Mouse (Mus musculus): ENCODE data around the gene C130032M10Rik. TPM values are rescaled to one million over a fixed set of nuclear protein-coding genes. Genes with fewer than 3 reads are reported as not detected.
A peak's percentile ranks its signal among the peaks of the same experiment; 100 is the strongest.
"Not testable (repeated sequence)": the region's sequence is repeated elsewhere in the genome, so short reads cannot be mapped to it uniquely, and the experiment has no call there.

C130032M10Rik gene
- total RNA-seq, 2 experiments from 2014 or later, result not detected

DNA sequence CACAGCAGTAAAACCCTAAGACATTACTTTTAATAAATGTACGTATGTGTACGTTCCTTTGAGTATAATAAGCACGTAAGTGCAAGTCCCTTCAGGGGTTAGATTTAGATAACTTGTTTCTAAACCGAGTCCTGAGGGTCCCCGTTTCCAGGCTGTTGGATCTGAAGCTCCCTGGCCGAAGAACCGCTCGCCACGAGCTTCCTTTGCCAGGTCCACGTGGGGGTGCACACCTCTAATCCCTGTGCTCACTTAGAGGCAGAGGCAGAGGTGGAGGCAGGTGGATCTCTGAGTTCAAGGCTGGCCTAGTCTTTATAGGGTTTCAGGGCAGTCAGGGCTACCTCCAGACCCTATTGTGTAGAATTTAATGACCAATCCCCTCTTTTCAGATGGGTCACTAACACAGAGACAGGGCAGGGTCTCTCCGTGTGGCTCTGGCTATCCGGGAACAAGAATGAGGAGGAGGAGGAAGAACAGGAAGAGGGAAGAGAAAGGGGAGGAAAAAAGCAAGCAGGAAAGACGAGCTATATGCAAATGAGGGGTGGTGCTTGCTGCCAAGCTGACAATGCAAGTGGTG, 2.5 kb downstream of the C130032M10Rik start:
- no peak for DNase-seq (ENCODE audit: low spot score in 2 of 2)

DNA sequence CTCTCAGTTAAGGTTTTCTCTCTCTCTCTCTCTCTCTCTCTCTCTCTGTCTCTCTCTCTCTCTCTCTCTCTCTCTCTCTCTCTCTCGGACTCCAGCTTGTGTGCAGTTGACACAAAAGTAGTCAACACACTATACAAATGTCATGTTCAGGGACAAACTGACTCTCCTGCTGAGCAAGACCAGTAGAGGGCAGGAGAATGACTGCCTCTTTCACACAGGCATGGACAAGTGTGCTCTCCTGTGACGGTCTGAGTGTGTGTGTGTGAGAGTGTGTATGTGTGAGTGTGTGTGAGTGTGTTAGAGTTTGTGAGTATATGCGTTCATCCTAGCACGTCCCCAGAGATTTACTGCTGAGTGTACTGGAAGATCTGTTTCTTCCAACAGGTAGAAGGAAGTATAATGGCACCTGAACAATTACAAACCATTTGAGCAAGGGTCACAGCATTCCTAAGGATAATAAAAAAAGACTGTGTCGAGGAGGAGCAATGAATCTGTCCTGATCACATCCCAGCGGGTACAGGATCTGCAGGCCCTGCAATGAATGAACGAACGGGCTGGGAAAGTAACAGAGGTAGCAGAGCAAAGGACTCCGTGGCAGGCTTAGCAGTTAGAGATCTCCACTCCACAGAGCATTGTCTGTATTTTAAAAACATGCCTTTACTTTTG, 3.4 kb downstream of the C130032M10Rik start:
- no peak for DNase-seq (ENCODE audit: low spot score in 2 of 2)

- DNase-seq (ENCODE audit: low spot score in 2 of 2), result not testable (repeated sequence)
Measured at GRCm38 (mm10) chr9:114520529-114520928, 5.0 kb downstream of the C130032M10Rik start.

- no peak for DNase-seq (ENCODE audit: low spot score in 2 of 2)
Measured at GRCm38 (mm10) chr9:114522041-114522440, 6.5 kb downstream of the C130032M10Rik start.

DNA sequence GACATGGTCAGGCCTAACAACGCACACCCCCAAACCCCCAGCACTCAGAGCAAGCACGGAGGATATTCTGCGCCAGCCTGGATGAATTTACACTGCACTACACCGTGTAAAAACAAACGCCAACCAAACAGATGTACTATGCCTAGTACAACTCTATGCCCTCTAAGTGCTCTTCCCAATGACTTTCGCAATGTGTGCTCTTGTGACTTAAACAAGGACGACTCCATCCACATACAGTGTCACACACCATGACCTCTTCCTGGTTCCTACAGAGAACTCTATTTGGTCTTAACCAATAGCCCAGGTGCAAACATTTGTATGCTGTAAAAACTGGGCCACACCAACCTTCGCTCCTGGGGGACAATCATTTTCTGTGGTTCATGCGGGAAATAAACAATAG, 7.0 kb downstream of the C130032M10Rik start:
- DNase-seq (ENCODE audit: low spot score in 2 of 2), result no peak

DNA sequence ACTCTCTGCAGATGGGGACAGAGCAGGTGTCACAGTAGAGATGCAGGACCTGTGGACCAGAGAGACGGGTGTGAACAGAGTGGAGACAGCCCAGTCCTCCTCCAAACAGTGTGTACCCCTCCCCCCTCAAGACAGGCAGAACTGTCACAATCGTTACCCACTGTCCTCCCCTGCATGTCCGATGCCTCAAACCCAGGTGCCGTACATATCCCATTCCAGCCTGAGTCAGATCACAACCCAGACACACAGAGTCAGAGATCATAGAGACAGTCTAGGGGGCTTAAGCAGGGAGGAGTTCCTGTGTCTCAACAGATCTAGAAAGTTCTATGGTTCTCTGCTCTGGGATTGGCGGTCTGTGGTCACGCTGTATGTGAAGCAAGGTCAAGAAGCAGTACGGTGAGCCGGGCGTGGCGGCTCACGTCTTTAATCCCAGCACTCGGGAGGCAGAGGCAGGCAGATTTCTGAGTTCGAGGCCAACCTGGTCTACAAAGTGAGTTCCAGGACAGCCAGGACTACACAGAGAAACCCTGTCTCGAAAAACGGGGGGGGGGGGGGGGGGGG, 9.7 kb downstream of the C130032M10Rik start:
- DNase-seq (ENCODE audit: low spot score in 2 of 2), result no peak

- DNase-seq (ENCODE audit: low spot score in 2 of 2), result no peak
Measured at GRCm38 (mm10) chr9:114525891-114526290, 10.4 kb downstream of the C130032M10Rik start.

DNA sequence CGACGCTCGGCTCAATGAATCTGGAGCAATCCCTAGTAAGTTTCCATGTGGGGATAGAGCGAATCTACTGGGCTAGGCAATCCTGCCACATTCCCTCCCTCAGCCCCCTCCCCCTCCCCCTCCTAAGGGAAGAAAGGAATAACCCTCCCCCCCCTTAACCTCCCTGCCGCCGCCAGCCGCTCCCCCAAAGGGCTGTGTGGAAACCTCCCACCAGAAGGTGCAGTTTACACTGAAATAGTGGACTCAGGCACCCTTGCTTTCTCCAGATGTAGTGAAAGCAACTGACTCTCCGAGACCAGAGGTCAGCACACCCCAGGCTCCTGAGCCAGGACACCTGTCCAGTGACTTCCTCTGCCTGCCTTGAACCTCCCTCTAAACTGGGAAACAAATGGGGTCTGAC, 11.1 kb downstream of the C130032M10Rik start:
- DNase-seq (ENCODE audit: low spot score in 2 of 2), result no peak

DNA sequence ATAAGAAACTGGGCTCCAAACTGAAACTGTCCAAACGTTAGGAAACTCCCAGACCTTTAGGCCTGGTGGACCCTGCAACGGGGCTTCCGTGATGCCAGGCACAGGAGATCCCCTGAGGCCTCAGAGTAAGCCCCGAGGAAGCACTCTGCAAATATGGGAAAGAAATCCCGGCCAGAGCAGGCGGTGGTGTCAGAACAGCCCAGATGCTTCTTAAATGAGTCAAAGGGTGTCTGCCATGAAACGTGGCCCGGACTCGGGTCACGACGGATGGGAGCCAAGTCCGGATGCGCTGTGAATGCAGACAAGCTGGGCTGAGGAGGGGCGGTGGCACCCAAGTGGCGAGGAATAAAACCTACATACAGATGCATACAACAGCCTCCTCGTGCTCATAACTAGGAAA, 11.6 kb downstream of the C130032M10Rik start:
- peak; percentile 28 to 38 for DNase-seq (ENCODE audit: low spot score in 2 of 2)

DNA sequence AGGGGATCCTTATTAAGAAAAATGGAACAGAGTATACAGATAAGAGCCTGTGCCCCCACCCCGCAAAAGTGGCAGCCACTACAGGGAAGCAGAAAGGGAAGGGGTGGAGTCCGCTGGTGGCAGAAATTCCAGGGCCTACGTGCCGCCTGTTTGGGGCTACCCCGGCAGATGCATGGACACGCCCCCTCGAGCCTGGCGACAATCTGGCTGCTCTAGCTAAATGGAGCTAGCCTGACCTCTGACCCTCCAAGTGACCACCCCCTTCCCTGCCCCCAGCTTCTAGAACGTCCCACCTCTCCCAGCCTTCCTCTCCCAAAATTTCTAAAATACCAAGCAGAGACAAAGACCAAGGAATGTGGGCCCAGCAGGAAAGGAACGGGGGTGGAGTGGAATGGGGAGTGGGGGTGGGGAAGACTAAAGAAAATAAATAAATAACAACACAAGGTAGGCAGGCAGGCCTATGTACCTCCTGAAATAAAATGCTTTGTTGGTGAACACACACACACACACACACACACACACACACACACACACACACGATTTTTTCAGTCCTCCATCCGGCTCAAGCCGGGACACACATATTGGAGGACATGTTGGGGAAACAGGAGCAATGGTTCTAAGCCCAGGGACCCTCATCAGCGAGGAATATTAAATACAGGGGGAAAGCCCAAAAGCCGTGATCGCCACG, 12.6 kb downstream of the C130032M10Rik start:
- no peak for DNase-seq (ENCODE audit: low spot score in 2 of 2)

DNA sequence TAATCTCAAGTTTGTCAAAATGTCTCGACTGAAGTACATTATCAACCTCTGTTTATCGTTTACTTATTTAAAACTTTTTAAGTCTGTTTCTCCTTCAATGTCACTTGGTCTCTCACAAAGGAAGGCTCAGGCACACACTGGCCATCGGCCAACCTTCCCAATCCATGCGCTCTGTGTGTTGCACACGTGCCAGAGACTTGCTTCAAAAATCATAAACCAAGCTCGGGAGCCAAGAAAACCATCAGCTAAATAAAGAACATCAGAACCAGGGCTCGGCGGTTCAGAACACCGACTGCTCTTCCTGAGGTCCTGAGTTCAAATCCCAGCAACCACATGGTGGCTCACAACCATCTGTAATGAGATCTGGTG, 13.2 kb downstream of the C130032M10Rik start:
- no peak for DNase-seq (ENCODE audit: low spot score in 2 of 2)

DNA sequence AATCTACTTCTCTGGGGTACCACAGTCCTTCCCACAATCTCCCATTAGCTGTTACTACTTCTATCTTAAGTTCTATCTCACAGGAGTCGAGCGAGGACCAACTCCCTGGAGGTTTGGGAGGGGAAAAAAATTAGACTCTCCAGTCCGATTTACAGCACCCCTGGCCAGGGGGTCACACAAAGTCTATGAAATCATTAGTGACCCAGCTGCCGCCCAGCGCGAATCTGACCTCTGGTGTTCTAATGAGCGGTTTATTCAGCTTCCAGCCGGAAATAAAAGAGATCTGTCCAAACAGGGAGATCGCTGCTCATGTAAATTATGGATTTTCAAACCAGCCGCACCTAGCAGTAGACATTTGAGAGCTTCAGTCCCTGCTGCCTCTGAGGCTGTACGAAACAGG, 15.8 kb downstream of the C130032M10Rik start:
- no peak for DNase-seq (ENCODE audit: low spot score in 2 of 2)

DNA sequence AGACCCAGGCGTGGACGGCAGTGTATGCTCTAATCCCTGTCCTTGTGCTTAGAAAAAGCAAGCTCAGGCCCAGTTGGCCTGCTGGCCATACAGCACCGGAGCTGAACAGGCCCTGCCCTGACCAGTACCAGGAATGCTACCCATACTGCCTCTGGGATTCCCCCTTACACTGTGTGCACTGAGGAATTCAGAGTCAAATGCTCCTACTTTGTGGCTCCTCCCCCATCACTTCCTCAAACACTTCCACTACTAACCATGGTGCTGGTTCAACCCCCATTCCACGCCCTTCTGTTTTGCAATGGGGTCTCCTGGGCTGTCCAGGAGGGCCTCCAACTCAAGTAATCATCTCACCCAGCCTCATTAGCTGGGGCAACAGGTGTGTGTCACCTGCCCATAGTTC, 18.4 kb downstream of the C130032M10Rik start:
- no peak for DNase-seq (ENCODE audit: low spot score in 2 of 2)

- no peak for DNase-seq (ENCODE audit: low spot score in 2 of 2)
Measured at GRCm38 (mm10) chr9:114534747-114535517, 19.4 kb downstream of the C130032M10Rik start.

DNA sequence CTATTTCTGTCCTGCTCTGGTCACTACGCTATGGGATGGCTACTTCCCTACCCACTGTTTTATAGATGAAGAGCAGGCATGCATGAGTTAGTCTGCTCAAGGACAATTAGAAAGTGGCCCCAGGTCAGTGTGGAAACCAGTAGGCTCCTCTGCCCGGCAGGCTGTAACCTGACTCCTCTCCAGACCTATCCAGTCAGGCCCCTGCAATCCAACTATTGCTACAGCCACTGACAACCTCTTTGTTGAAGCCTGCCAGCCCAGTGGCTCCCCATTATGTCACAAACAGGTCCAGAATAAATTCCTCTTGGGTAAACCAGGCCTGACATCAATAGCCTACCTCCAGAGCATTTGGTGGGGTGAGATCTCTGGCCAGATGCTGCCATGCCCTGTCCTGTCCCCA, 21.1 kb downstream of the C130032M10Rik start:
- DNase-seq (ENCODE audit: low spot score in 2 of 2), result no peak

DNA sequence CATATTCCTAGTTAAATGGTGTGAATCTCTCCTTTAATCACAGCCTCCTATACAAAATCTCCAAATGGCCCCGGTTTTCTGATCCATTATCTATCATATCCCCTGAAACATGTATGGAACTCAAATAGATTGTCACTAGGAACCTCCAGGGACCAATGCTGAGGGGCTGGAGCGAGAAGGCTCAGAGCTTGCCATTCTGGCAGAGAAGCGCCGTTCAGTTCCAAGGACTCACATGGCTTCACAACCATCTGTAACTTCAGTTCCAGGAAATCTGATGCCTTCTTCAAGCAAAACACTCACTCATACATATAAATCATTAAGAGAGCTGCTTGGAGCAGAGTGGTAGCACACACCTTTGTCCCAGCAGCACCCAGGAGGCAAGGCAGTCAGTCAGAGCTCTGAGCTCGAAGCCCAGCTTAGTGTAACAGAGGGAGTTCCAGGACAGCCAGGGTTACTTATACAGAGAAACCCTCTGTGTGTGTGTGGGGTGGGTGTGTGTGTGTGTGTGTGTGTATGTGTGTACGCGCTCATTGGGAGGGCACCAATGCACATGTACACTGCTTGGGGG, 23.6 kb downstream of the C130032M10Rik start:
- DNase-seq (ENCODE audit: low spot score in 2 of 2), result no peak

- no peak for DNase-seq (ENCODE audit: low spot score in 2 of 2)
Measured at GRCm38 (mm10) chr9:114541279-114541741, 25.8 kb downstream of the C130032M10Rik start.

DNA sequence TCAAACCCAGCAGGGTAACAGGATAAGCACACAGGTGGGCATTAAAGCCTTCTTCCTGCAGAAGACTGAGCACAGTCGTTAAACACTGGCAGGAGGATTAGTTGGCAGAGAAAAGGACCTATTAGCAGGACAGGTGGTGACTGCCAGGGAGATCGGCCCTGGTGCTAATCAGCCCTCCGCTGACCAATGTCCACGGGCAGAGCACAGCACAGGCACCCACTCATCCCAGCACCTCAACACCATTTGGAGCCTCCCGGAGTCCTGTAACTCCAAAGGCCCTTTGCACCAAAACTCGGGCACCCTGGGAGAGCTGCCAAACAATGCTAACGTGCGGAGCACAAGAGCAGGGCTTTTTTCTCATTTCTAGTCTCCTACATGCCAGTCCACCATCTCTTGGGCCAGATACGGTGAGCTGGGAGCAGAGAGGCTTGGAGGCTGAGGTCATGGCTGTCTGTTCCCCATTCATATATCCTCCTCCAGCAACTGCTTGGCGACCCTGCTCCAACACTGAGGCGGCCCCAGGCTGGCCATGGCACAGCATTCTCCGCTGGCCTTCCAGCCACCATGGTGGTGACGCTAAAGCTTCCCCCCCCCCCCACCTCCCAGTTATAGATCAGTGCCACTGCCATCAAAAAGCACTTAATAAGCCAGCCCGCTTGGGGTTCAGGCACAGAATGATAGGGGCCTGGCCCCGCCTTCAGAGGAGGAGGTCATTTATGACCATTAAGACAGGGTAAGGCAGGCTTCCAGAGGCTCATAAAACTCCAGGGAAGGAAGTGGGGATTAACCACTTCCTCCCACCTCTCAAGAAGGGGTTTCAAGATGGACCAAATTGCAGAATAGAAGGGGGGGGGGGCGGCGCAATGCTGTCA, 28.6 kb downstream of the C130032M10Rik start:
- no peak for DNase-seq (ENCODE audit: low spot score in 2 of 2)

DNA sequence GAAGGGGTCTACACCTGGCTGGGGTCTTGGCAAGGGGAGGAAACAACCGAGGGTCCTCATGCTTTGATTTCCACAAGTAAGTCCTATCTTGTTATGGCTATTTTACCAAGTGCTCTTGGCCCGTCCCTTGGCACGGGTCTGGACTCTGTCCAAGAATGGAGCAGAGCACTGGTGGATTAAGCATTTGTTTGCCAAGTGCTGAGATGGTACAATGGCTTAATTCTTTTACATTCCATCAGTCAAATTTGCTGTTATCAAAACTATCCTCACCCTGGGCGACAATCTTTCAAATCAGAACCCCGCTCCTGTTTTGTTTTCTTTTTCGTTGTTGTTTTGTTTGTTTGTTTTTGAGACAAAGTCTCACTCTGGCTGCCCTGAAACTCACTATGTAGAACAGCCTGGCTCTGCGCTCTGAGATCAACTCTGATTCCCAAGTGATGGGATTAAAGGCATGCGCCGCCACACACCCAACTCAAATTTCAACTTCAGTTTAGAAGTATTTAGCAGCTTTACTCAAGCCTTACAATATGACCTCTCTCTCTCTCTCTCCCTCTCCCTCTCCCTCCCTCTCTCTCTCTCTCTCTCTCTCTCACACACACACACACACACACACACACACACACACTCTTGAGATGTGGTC, 29.4 kb downstream of the C130032M10Rik start:
- no peak for DNase-seq (ENCODE audit: low spot score in 2 of 2)

DNA sequence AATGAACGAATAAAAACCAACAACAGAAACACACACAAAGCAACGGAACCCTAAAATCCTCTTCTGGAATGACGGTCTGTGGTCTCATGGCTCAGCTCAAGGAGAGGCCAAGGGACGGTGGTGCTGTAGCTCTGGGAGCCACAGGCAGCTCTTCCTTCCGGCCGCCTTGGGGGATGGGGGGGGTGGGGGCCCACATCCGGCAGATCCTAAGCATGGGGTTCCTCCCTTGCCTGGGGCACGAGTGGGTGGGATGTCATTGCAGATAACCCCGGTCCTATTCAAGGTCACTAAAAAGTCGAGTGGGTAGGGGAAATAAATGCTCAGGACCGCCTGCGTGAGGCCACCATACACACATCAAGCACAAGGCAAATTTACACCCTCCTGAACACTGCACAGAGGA, 31.3 kb downstream of the C130032M10Rik start:
- DNase-seq (ENCODE audit: low spot score in 2 of 2), result no peak

Measured in adrenal gland, adult 18-20 months (tissue).